Mouse (Mus musculus) limb, embryonic 14.5 days (tissue): ENCODE results near the gene Ankrd13c. TPM values are rescaled to one million over a fixed set of nuclear protein-coding genes. Genes with fewer than 3 reads are reported as not detected.

Source experiments
- ATAC-seq: fragments of 200-750 bp; cut with Nextera tagmentation; 2 replicates; pipeline ENCODE4 v1.8.0; 2017; ENCODE audit warnings: low read depth, moderate number of reproducible peaks, moderate TSS enrichment; ENCODE audit not compliant: low FRiP score
- DNase-seq: peaks from one replicate; pipeline ENCODE4 v3.0.0-alpha.2; 2015; ENCODE audit warnings: low spot score
- H3K27ac ChIP-seq: fragments of 300-500 bp; sonication (generic); replicated peaks from 2 replicates; pipeline ENCODE4 v1.5.1; 2014; ENCODE audit warnings: low read depth, mild to moderate bottlenecking, low read length, moderate library complexity, mixed read lengths
- H3K27me3 ChIP-seq: fragments of 300-500 bp; sonication (generic); 2 replicates; pipeline ENCODE4 v1.6.1; 2014; ENCODE audit warnings: low read length, mixed read lengths; ENCODE audit not compliant: control insufficient read depth, insufficient read depth
- H3K36me3 ChIP-seq: fragments of 300-500 bp; sonication (generic); 2 replicates; pipeline ENCODE4 v1.6.1; 2014; ENCODE audit warnings: mild to moderate bottlenecking, low read length, moderate library complexity, mixed read lengths; ENCODE audit not compliant: control insufficient read depth, insufficient read depth
- H3K4me1 ChIP-seq: fragments of 300-500 bp; sonication (generic); 2 replicates; pipeline ENCODE4 v1.6.1; 2014; ENCODE audit warnings: antibody characterized with exemption, low read length, mixed read lengths; ENCODE audit not compliant: control insufficient read depth, insufficient read depth
- H3K4me2 ChIP-seq: fragments of 300-500 bp; sonication (generic); replicated peaks from 2 replicates; pipeline ENCODE4 v1.6.1; 2014; ENCODE audit warnings: low read depth, mild to moderate bottlenecking, low read length, moderate library complexity; ENCODE audit not compliant: severe bottlenecking
- H3K4me3 ChIP-seq: fragments of 300-500 bp; sonication (generic); replicated peaks from 2 replicates; pipeline ENCODE4 v1.5.1; 2014; ENCODE audit warnings: low read length
- H3K9ac ChIP-seq: fragments of 300-500 bp; sonication (generic); 2 replicates; pipeline ENCODE4 v1.6.1; 2014; ENCODE audit warnings: mild to moderate bottlenecking, low read depth, low read length, moderate library complexity; ENCODE audit not compliant: severe bottlenecking
- H3K9me3 ChIP-seq: fragments of 300-500 bp; sonication (generic); 2 replicates; pipeline ENCODE4 v1.6.1; 2016; ENCODE audit warnings: low read length; ENCODE audit not compliant: control insufficient read depth
- POLR2A ChIP-seq: fragments of 200-500 bp; IDR thresholded peaks from 2 replicates; pipeline ENCODE4 v1.8.0; 2012; ENCODE audit warnings: inconsistent platforms, mild to moderate bottlenecking, moderate library complexity, borderline replicate concordance; ENCODE audit not compliant: insufficient read depth, insufficient read length; ENCODE audit errors: extremely low read depth
- WGBS: fragments of 180-500 bp; shearing (Covaris S2); extraction: QIAGEN DNeasy Blood & Tissue Kit; methylation state at CpG from one replicate; pipeline ENCODE4 v1.1.7; 2014; 5-methylcytosine and 5-hydroxymethylcytosine counted together
- polyA plus RNA-seq, 2 experiments: library from polyadenylated mRNA; depleted of rRNA in 1 of 2; stranded (reverse) in 1 of 2; unstranded in 1 of 2; fragments of >200 nt; fragmentation: Nextera tagmentation in 1 of 2; extraction: Ambion mirVana in 1 of 2; gene quantifications; 2 replicates each; pipeline versions ENCODE4 v1.2.1 to v1.2.3; 2012 to 2014

Gene Ankrd13c
- polyA plus RNA-seq, 2 experiments = 16.4 to 18.2 TPM

DNA sequence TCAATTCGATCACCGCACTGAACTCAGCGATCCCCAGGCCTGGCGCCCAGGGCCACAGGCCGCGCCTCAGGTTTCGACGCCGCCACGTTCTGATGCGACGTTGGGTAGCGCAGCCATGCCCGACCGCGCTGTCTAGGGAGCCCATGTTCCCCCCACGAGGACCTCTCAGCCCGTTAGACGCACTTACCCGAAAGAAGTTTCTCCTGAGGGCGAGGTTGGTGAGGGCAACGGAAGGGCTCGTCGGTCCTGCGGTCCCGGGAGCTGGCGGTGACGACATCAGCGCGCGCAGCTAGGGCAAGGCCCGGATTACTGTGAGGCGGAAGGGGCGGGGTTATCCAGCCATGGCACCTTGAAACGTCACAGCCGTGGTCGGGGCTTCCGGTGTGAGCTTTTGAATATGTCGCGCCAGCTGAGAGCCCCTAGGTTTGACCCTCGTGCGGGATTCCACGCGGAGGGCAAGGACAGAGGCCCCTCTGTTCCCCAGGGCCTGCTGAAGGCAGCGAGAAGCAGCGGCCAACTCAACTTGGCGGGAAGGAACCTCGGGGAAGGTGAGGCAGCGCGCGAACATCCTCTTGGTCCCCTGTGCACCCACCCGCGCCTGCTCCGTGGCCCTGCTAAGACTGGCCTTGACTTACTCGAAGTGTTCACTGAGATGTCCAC, 89.4 kb downstream of the Ankrd13c start, which contains the start of the genes Srsf11 and Lrrc40:
Gene Srsf11 (minus strand): TSS at position 311 of the 660 bp plus-strand sequence.
Gene Lrrc40 (plus strand): TSS at position 334 of the 660 bp plus-strand sequence.
- Histone ChIP-seq H3K4me3 (peak within 1 kb of the TSS; percentile 77), H3K4me2 (peak within 1 kb of the TSS; percentile 72), H3K9ac (peak within 1 kb of the TSS; percentile 94), H3K27me3 (no peaks in the 10 kb centered on the region), H3K4me1 (peaks cover 15% of the 10 kb centered on the region), H3K27ac (peak within 1 kb of the TSS; percentile 83), H3K36me3 (no peaks in the 10 kb centered on the region), H3K9me3 (no peaks in the 10 kb centered on the region)
- peak; percentile 66; the same call in 1 of the 2 replicates for TF ChIP-seq POLR2A
- ATAC-seq (peak; percentile 96), DNase-seq (peak; percentile 96)
- WGBS = under 1% methylated on average over 55 of the region's 55 CpGs

DNA sequence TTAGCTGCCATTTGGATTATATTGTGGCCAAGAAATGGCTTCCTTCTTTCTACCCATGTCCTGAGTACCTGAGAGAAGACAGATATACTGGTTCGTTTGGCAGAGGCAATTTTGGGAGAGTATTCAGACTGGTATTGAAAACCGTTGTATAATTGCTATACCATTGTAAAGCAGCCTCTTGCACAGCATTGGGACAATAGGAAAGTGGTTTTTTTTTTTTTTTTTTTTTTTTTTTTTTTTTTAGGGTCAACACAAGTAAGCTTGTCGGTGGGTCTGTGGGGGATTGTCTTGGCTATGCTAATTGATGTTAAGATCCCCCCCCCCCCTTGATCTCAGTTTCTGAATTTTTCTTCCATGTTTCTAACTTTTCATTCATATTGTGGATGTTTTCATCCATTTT, 91.1 kb downstream of the Ankrd13c start:
- Histone ChIP-seq H3K27ac (no peak overlapping the region), H3K27me3 (no peaks in the 10 kb centered on the region), H3K9ac (no peak overlapping the region), H3K4me2 (no peak overlapping the region), H3K4me1 (peaks cover 12% of the 10 kb centered on the region), H3K4me3 (no peak overlapping the region), H3K36me3 (no peaks in the 10 kb centered on the region), H3K9me3 (no peaks in the 10 kb centered on the region)
- TF ChIP-seq POLR2A = no peak
- ATAC-seq (no peak), DNase-seq (no peak)
- WGBS = 89% methylated on average over 3 of the region's 3 CpGs

DNA sequence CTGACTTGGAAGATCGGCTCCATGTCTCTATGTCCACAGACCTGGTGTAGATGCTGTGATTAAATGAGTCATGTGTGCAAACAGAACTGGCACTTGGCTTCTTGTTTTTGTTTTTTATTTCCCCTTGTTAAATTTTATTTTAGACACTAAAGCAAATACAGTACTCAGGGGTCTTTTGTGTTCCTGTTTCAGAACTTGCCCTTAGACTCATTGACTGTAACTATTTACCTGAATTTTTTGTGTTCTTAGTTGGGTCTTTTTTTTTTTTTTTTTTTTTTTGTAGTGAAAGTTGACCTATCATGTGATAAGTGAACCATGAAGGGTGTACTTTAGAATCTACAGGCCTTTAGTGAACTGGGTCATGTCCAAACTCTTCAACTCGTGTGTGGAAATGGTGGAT, 93.7 kb downstream of the Ankrd13c start:
- no peak for ATAC-seq
- Histone ChIP-seq H3K4me2 (no peak overlapping the region), H3K9ac (no peak overlapping the region), H3K36me3 (0 out of 2 replicates have a peak, but pooled peaks cover 4% of the 10 kb centered on the region), H3K27me3 (no peaks in the 10 kb centered on the region), H3K9me3 (no peaks in the 10 kb centered on the region), H3K4me3 (no peak overlapping the region), H3K4me1 (no peaks in the 10 kb centered on the region; the same call in 1 of the 2 replicates), H3K27ac (no peak overlapping the region)
- no peak for TF ChIP-seq POLR2A
- no peak for DNase-seq
- 91% methylated on average over 2 of the region's 2 CpGs for WGBS

DNA sequence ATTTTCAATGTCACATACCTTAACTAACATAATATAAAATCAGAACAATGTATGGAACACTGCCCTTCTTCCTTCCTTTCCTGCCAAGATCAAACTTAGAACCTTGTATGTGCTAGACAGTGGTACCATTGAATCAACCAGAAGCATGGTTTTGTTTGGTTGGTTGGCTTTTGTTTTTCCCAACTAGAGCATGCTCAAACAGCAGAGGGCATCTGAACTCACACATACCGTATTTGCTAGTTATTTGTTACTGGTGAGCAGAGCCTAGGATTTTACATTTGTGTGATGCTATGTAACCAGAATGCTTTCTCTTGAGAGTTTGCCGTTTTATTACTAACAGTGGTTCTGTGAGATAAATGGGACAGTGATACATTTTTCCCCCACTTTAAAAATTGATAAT, 102.5 kb downstream of the Ankrd13c start:
- no peak overlapping the region for H3K9ac ChIP-seq
- no peak for TF ChIP-seq POLR2A
- no peak overlapping the region for H3K27ac ChIP-seq
- 85% methylated on average over 2 of the region's 2 CpGs for WGBS
- DNase-seq (no peak), ATAC-seq (no peak)
- H3K9me3 ChIP-seq = no peaks in the 10 kb centered on the region
- H3K4me1 ChIP-seq = no peaks in the 10 kb centered on the region
- H3K36me3 ChIP-seq = peaks cover 30% of the 10 kb centered on the region
- no peak overlapping the region for H3K4me3 ChIP-seq
- no peak overlapping the region for H3K4me2 ChIP-seq
- no peaks in the 10 kb centered on the region for H3K27me3 ChIP-seq

Other genes starting within 250 kb of the Ankrd13c start
- 9.9 and 10.1 TPM in 2 replicates for gene Cth, start 22.2 kb upstream of the Ankrd13c start, polyA plus RNA-seq (2012; rRNA removed)
- gene Cth, start 22.2 kb upstream of the Ankrd13c start, polyA plus RNA-seq (2014; fragmentation: Nextera tagmentation; extraction: Ambion mirVana) = 11.5 and 12.2 TPM in 2 replicates
- gene Srsf11, start 89.4 kb downstream of the Ankrd13c start, polyA plus RNA-seq (2012; rRNA removed) = 634 and 931 TPM in 2 replicates
- gene Srsf11, start 89.4 kb downstream of the Ankrd13c start, polyA plus RNA-seq (2014; fragmentation: Nextera tagmentation; extraction: Ambion mirVana) = 299 and 323 TPM in 2 replicates
- 29.0 and 29.4 TPM in 2 replicates for gene Lrrc40, start 89.4 kb downstream of the Ankrd13c start, polyA plus RNA-seq (2012; rRNA removed)
- gene Lrrc40, start 89.4 kb downstream of the Ankrd13c start, polyA plus RNA-seq (2014; fragmentation: Nextera tagmentation; extraction: Ambion mirVana) = 44.6 and 47.1 TPM in 2 replicates